Mouse (Mus musculus): ENCODE measurements around the gene Tbccd1. TPM values are rescaled to one million over a fixed set of nuclear protein-coding genes. Genes with fewer than 3 reads are reported as not detected.

The Tbccd1 gene
- polyA plus RNA-seq, 1 experiment, result 9.9 TPM

GRCm38 (mm10) chr16:22886726-22887125 lies 29.3 kb upstream of the Tbccd1 start:
- Histone ChIP-seq H3K4me3 (ENCODE audit: insufficient read depth, poor library complexity, severe bottlenecking) (no peak overlapping the region), H3K79me2 (ENCODE audit: control insufficient read depth, insufficient read depth) (no peaks in the 10 kb centered on the region), H3K36me3 (ENCODE audit: control insufficient read depth, insufficient read depth) (no peaks in the 10 kb centered on the region), H3K79me3 (ENCODE audit: low read depth) (no peaks in the 10 kb centered on the region), H3K27me3 (ENCODE audit: control insufficient read depth, insufficient read depth, insufficient read length) (peaks cover 8% of the 10 kb centered on the region), H3ac (ENCODE audit: control insufficient read depth, insufficient read length, low read depth) (no peak overlapping the region)
- no peak for TF ChIP-seq MAX (IDR thresholded peaks at IDR 0.05)
- no peak for TF ChIP-seq USF1 (IDR thresholded peaks at IDR 0.05; ENCODE audit: low read depth)
- TF ChIP-seq FOSL1 (IDR thresholded peaks at IDR 0.05; ENCODE audit: insufficient read depth, low read length, poor library complexity, severe bottlenecking), result no peak

GRCm38 (mm10) chr16:22885356-22885755 lies 27.9 kb upstream of the Tbccd1 start:
- TF ChIP-seq MYOD1 (IDR thresholded peaks at IDR 0.05; ENCODE audit: control insufficient read depth, insufficient read length, low read depth) (no peak), MAX (IDR thresholded peaks at IDR 0.05) (no peak), FOSL1 (IDR thresholded peaks at IDR 0.05; ENCODE audit: insufficient read depth, low read length, poor library complexity, severe bottlenecking) (no peak), MYOG (IDR thresholded peaks at IDR 0.05; ENCODE audit: control insufficient read depth, extremely low read depth, insufficient read length) (no peak), USF1 (IDR thresholded peaks at IDR 0.05; ENCODE audit: low read depth) (no peak), CEBPB (IDR thresholded peaks at IDR 0.05; ENCODE audit: low read depth) (no peak), CTCF (IDR thresholded peaks at IDR 0.05; ENCODE audit: control insufficient read depth, insufficient read depth, insufficient read length) (no peak)
- no peak overlapping the region for H3K4me3 ChIP-seq (ENCODE audit: insufficient read depth, poor library complexity, severe bottlenecking)
- H3ac ChIP-seq (ENCODE audit: control insufficient read depth, insufficient read length, low read depth), result no peak overlapping the region
- no peaks in the 10 kb centered on the region for H3K79me2 ChIP-seq (ENCODE audit: control insufficient read depth, insufficient read depth)
- H3K36me3 ChIP-seq (ENCODE audit: control insufficient read depth, insufficient read depth), result no peaks in the 10 kb centered on the region
- H3K27me3 ChIP-seq (ENCODE audit: control insufficient read depth, insufficient read depth, insufficient read length), result no peaks in the 10 kb centered on the region
- H3K79me3 ChIP-seq (ENCODE audit: low read depth), result no peaks in the 10 kb centered on the region

GRCm38 (mm10) chr16:22883441-22883840 lies 26.0 kb upstream of the Tbccd1 start:
- TF ChIP-seq MAX (IDR thresholded peaks at IDR 0.05) (no peak), CTCF (IDR thresholded peaks at IDR 0.05; ENCODE audit: control insufficient read depth, insufficient read depth, insufficient read length) (no peak), MYOG (IDR thresholded peaks at IDR 0.05; ENCODE audit: control insufficient read depth, extremely low read depth, insufficient read length) (no peak), CEBPB (IDR thresholded peaks at IDR 0.05; ENCODE audit: low read depth) (no peak), MYOD1 (IDR thresholded peaks at IDR 0.05; ENCODE audit: control insufficient read depth, insufficient read length, low read depth) (no peak), USF1 (IDR thresholded peaks at IDR 0.05; ENCODE audit: low read depth) (no peak), FOSL1 (IDR thresholded peaks at IDR 0.05; ENCODE audit: insufficient read depth, low read length, poor library complexity, severe bottlenecking) (no peak)

GRCm38 (mm10) chr16:22881487-22881886 lies 24.0 kb upstream of the Tbccd1 start:
- no peaks in the 10 kb centered on the region for H3K79me3 ChIP-seq (ENCODE audit: low read depth)
- TF ChIP-seq MYOG (IDR thresholded peaks at IDR 0.05; ENCODE audit: control insufficient read depth, extremely low read depth, insufficient read length), result no peak
- TF ChIP-seq MYOD1 (IDR thresholded peaks at IDR 0.05; ENCODE audit: control insufficient read depth, insufficient read length, low read depth), result no peak
- TF ChIP-seq CEBPB (IDR thresholded peaks at IDR 0.05; ENCODE audit: low read depth), result no peak
- TF ChIP-seq MAX (IDR thresholded peaks at IDR 0.05), result no peak
- no peak for TF ChIP-seq FOSL1 (IDR thresholded peaks at IDR 0.05; ENCODE audit: insufficient read depth, low read length, poor library complexity, severe bottlenecking)
- TF ChIP-seq CTCF (IDR thresholded peaks at IDR 0.05; ENCODE audit: control insufficient read depth, insufficient read depth, insufficient read length), result no peak
- TF ChIP-seq USF1 (IDR thresholded peaks at IDR 0.05; ENCODE audit: low read depth), result no peak

More at GRCm38 (mm10) chr16:22883441-22883840, 26.0 kb upstream of the Tbccd1 start:
- no peak overlapping the region for H3ac ChIP-seq (ENCODE audit: control insufficient read depth, insufficient read length, low read depth)
- no peaks in the 10 kb centered on the region for H3K79me3 ChIP-seq (ENCODE audit: low read depth)
- no peak overlapping the region for H3K4me3 ChIP-seq (ENCODE audit: insufficient read depth, poor library complexity, severe bottlenecking)
- H3K36me3 ChIP-seq (ENCODE audit: control insufficient read depth, insufficient read depth), result no peaks in the 10 kb centered on the region
- H3K27me3 ChIP-seq (ENCODE audit: control insufficient read depth, insufficient read depth, insufficient read length), result no peaks in the 10 kb centered on the region
- no peaks in the 10 kb centered on the region for H3K79me2 ChIP-seq (ENCODE audit: control insufficient read depth, insufficient read depth)

GRCm38 (mm10) chr16:22880900-22881299 lies 23.4 kb upstream of the Tbccd1 start:
- H3K4me3 ChIP-seq (ENCODE audit: insufficient read depth, poor library complexity, severe bottlenecking), result no peak overlapping the region
- TF ChIP-seq USF1 (IDR thresholded peaks at IDR 0.05; ENCODE audit: low read depth) (no peak), MYOG (IDR thresholded peaks at IDR 0.05; ENCODE audit: control insufficient read depth, extremely low read depth, insufficient read length) (no peak), FOSL1 (IDR thresholded peaks at IDR 0.05; ENCODE audit: insufficient read depth, low read length, poor library complexity, severe bottlenecking) (no peak), CTCF (IDR thresholded peaks at IDR 0.05; ENCODE audit: control insufficient read depth, insufficient read depth, insufficient read length) (no peak), MYOD1 (IDR thresholded peaks at IDR 0.05; ENCODE audit: control insufficient read depth, insufficient read length, low read depth) (no peak), CEBPB (IDR thresholded peaks at IDR 0.05; ENCODE audit: low read depth) (no peak), MAX (IDR thresholded peaks at IDR 0.05) (no peak)
- no peaks in the 10 kb centered on the region for H3K27me3 ChIP-seq (ENCODE audit: control insufficient read depth, insufficient read depth, insufficient read length)
- no peak overlapping the region for H3ac ChIP-seq (ENCODE audit: control insufficient read depth, insufficient read length, low read depth)
- no peaks in the 10 kb centered on the region for H3K79me2 ChIP-seq (ENCODE audit: control insufficient read depth, insufficient read depth)
- no peaks in the 10 kb centered on the region for H3K36me3 ChIP-seq (ENCODE audit: control insufficient read depth, insufficient read depth)
- no peaks in the 10 kb centered on the region for H3K79me3 ChIP-seq (ENCODE audit: low read depth)

More at GRCm38 (mm10) chr16:22881487-22881886, 24.0 kb upstream of the Tbccd1 start:
- Histone ChIP-seq H3K36me3 (ENCODE audit: control insufficient read depth, insufficient read depth) (no peaks in the 10 kb centered on the region), H3K27me3 (ENCODE audit: control insufficient read depth, insufficient read depth, insufficient read length) (no peaks in the 10 kb centered on the region), H3ac (ENCODE audit: control insufficient read depth, insufficient read length, low read depth) (no peak overlapping the region), H3K4me3 (ENCODE audit: insufficient read depth, poor library complexity, severe bottlenecking) (no peak overlapping the region), H3K79me2 (ENCODE audit: control insufficient read depth, insufficient read depth) (no peaks in the 10 kb centered on the region)

- no peaks in the 10 kb centered on the region for H3K36me3 ChIP-seq (ENCODE audit: control insufficient read depth, insufficient read depth)
- H3ac ChIP-seq (ENCODE audit: control insufficient read depth, insufficient read length, low read depth), result no peak overlapping the region
- no peaks in the 10 kb centered on the region for H3K79me3 ChIP-seq (ENCODE audit: low read depth)
- TF ChIP-seq USF1 (IDR thresholded peaks at IDR 0.05; ENCODE audit: low read depth) (no peak), CTCF (IDR thresholded peaks at IDR 0.05; ENCODE audit: control insufficient read depth, insufficient read depth, insufficient read length) (no peak), CEBPB (IDR thresholded peaks at IDR 0.05; ENCODE audit: low read depth) (no peak), MYOD1 (IDR thresholded peaks at IDR 0.05; ENCODE audit: control insufficient read depth, insufficient read length, low read depth) (no peak)
- H3K79me2 ChIP-seq (ENCODE audit: control insufficient read depth, insufficient read depth), result no peaks in the 10 kb centered on the region
- no peak overlapping the region for H3K4me3 ChIP-seq (ENCODE audit: insufficient read depth, poor library complexity, severe bottlenecking)
- no peaks in the 10 kb centered on the region for H3K27me3 ChIP-seq (ENCODE audit: control insufficient read depth, insufficient read depth, insufficient read length)
Observed at GRCm38 (mm10) chr16:22879945-22880595, 22.6 kb upstream of the Tbccd1 start.
